Mouse (Mus musculus): ENCODE results near the gene Yars. TPM values are rescaled to one million over a fixed set of nuclear protein-coding genes. Genes with fewer than 3 reads are reported as not detected.

Gene Yars
- polyA plus RNA-seq, 1 experiment from 2014 or later: 102 TPM

- DNase-seq (ENCODE audit: low spot score) (no peak), ATAC-seq (ENCODE audit: low FRiP score) (no peak)
- Histone ChIP-seq H3K4me1 (replicated peaks; ENCODE audit: control insufficient read depth, insufficient read depth, low read length) (no peaks in the 10 kb centered on the region), H3K27ac (ENCODE audit: low read depth, low read length) (no peak overlapping the region), H3K27me3 (ENCODE audit: control insufficient read depth, insufficient read depth, low read length) (no peaks in the 10 kb centered on the region), H3K36me3 (ENCODE audit: control insufficient read depth, insufficient read depth, low read length) (no peaks in the 10 kb centered on the region), H3K9me3 (ENCODE audit: control insufficient read depth, low read length) (no peaks in the 10 kb centered on the region), H3K9ac (ENCODE audit: low read depth, low read length) (no peak overlapping the region), H3K4me3 (ENCODE audit: low read depth, low read length) (no peak overlapping the region), H3K4me2 (replicated peaks; ENCODE audit: low read depth, low read length) (no peak overlapping the region)
- 88% methylated on average over 1 of the region's 1 CpGs for WGBS
These were observed 17.0 kb upstream of the Yars start for GRCm38 (mm10) chr4:129172529-129172928.

DNA sequence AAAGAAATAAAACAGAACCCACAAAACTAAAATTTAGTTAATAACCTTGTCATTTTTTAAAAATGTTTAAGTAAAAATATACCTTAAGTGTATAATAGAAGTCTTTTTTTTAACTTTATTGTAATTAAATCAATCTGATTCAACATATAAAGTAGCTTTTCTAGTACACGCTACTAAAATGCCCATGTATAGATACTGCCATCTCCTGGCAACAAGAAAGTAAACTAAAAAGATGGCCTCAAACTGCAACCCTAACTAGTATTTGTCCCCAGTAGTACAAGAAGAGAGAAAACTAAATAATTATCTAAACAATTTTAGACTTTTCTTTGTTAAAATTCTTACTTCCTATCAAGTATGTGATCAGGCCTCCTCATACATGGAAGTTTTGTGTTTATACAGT is 10.0 kb upstream of the Yars start:
- DNase-seq (ENCODE audit: low spot score): no peak
- ATAC-seq (ENCODE audit: low FRiP score): no peak
- Histone ChIP-seq H3K36me3 (ENCODE audit: control insufficient read depth, insufficient read depth, low read length) (no peaks in the 10 kb centered on the region), H3K4me3 (ENCODE audit: low read depth, low read length) (no peak overlapping the region), H3K4me1 (replicated peaks; ENCODE audit: control insufficient read depth, insufficient read depth, low read length) (no peaks in the 10 kb centered on the region), H3K9me3 (ENCODE audit: control insufficient read depth, low read length) (no peaks in the 10 kb centered on the region), H3K9ac (ENCODE audit: low read depth, low read length) (no peak overlapping the region), H3K4me2 (replicated peaks; ENCODE audit: low read depth, low read length) (no peak overlapping the region), H3K27ac (ENCODE audit: low read depth, low read length) (no peak overlapping the region), H3K27me3 (ENCODE audit: control insufficient read depth, insufficient read depth, low read length) (no peaks in the 10 kb centered on the region)
- 78% methylated on average over 1 of the region's 1 CpGs for WGBS

- Histone ChIP-seq H3K27ac (ENCODE audit: low read depth, low read length) (no peak overlapping the region), H3K9ac (ENCODE audit: low read depth, low read length) (peak overlapping the region; percentile 81; the same call in 1 of the 2 replicates), H3K4me3 (ENCODE audit: low read depth, low read length) (peak overlapping the region; percentile 92), H3K9me3 (ENCODE audit: control insufficient read depth, low read length) (no peaks in the 10 kb centered on the region), H3K4me2 (replicated peaks; ENCODE audit: low read depth, low read length) (peak overlapping the region; percentile 85), H3K36me3 (ENCODE audit: control insufficient read depth, insufficient read depth, low read length) (no peaks in the 10 kb centered on the region), H3K4me1 (replicated peaks; ENCODE audit: control insufficient read depth, insufficient read depth, low read length) (no peaks in the 10 kb centered on the region), H3K27me3 (ENCODE audit: control insufficient read depth, insufficient read depth, low read length) (no peaks in the 10 kb centered on the region)
- DNase-seq (ENCODE audit: low spot score) (no peak), ATAC-seq (ENCODE audit: low FRiP score) (no peak)
- WGBS: 48% methylated on average over 5 of the region's 5 CpGs
These were observed 1.4 kb upstream of the Yars start for GRCm38 (mm10) chr4:129188041-129188659.

DNA sequence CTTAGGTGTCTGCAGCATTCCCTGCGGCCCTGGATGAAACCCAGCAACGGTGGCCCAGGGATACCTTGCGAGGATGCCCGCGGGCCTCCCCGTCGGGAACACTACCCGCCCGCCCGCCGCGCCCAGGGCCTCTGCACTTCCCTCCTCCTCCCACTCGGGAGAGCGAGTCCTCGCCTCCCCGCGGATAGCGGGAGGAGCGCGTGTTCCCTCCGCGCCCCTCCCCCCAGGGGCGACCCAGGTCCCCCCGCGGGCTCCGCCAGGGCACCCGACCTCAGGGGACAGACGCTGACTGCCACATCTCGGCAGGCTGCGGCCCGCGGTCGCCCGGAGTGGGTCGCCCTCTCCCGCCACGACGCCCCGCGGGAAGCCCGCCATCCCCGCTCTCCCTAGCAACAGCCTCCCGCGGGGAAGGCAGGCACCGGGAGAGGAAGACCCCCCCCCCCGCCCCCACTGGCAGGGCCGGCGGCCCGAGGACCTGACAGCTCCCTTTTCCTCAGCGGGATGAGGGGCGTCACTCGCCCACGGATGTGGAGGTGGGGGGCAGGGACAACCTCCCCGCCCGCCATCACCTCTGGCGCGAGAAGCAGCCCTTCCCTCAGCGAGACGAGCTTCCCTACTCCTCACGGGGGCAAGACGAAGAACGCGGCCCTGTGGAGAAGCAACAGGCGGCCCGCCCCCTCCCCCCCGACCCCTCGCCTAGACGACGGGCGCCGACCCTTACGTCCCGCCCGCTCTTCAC is 588 bp upstream of the Yars start:
- peak; percentile 84 for ATAC-seq (ENCODE audit: low FRiP score)
- DNase-seq (ENCODE audit: low spot score): peak; percentile 70
- peak overlapping the region; percentile 81 for H3K9ac ChIP-seq (ENCODE audit: low read depth, low read length)
- WGBS: under 1% methylated on average over 45 of the region's 74 CpGs
- H3K9me3 ChIP-seq (ENCODE audit: control insufficient read depth, low read length): no peaks in the 10 kb centered on the region
- no peaks in the 10 kb centered on the region for H3K4me1 ChIP-seq (replicated peaks; ENCODE audit: control insufficient read depth, insufficient read depth, low read length)
- no peaks in the 10 kb centered on the region for H3K27me3 ChIP-seq (ENCODE audit: control insufficient read depth, insufficient read depth, low read length)
- H3K36me3 ChIP-seq (ENCODE audit: control insufficient read depth, insufficient read depth, low read length): no peaks in the 10 kb centered on the region
- peak overlapping the region; percentile 92 for H3K4me3 ChIP-seq (ENCODE audit: low read depth, low read length)
- peak overlapping the region; percentile 90 for H3K27ac ChIP-seq (ENCODE audit: low read depth, low read length)
- peak overlapping the region; percentile 85 for H3K4me2 ChIP-seq (replicated peaks; ENCODE audit: low read depth, low read length)

DNA sequence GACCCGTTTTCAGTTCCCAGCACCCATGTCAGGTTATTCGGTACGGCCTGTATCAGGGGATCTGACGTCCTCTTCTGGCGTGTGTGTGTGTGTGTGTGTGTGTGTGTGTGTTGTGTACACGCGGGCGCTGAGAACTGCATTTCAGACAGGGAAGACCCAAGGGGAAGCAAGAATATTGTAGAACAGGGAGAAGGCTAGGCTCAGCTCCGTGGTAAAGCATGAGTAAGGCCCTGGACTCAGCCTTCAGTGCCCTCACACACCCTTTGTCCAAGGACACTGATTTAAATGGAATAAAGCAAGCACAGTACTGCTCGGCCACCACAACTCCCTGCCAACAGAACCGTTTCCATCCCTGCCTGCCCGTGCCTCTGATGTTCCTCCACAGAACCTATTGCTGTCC is 978 bp downstream of the Yars start:
- peak overlapping the region; percentile 77; the same call in 1 of the 2 replicates for H3K27ac ChIP-seq (ENCODE audit: low read depth, low read length)
- DNase-seq (ENCODE audit: low spot score) (no peak), ATAC-seq (ENCODE audit: low FRiP score) (no peak)
- no peaks in the 10 kb centered on the region for H3K27me3 ChIP-seq (ENCODE audit: control insufficient read depth, insufficient read depth, low read length)
- H3K9ac ChIP-seq (ENCODE audit: low read depth, low read length): peak overlapping the region; percentile 62
- no peaks in the 10 kb centered on the region for H3K4me1 ChIP-seq (replicated peaks; ENCODE audit: control insufficient read depth, insufficient read depth, low read length)
- peak overlapping the region; percentile 55 for H3K4me2 ChIP-seq (replicated peaks; ENCODE audit: low read depth, low read length)
- peak overlapping the region; percentile 92 for H3K4me3 ChIP-seq (ENCODE audit: low read depth, low read length)
- WGBS: 5% methylated on average over 12 of the region's 12 CpGs
- no peaks in the 10 kb centered on the region for H3K36me3 ChIP-seq (ENCODE audit: control insufficient read depth, insufficient read depth, low read length)
- no peaks in the 10 kb centered on the region for H3K9me3 ChIP-seq (ENCODE audit: control insufficient read depth, low read length)

GRCm38 (mm10) chr4:129191691-129192090 is 2.1 kb downstream of the Yars start:
- ATAC-seq (ENCODE audit: low FRiP score) (no peak), DNase-seq (ENCODE audit: low spot score) (no peak)
- Histone ChIP-seq H3K27me3 (ENCODE audit: control insufficient read depth, insufficient read depth, low read length) (no peaks in the 10 kb centered on the region), H3K4me2 (replicated peaks; ENCODE audit: low read depth, low read length) (no peak overlapping the region), H3K4me3 (ENCODE audit: low read depth, low read length) (no peak overlapping the region), H3K27ac (ENCODE audit: low read depth, low read length) (no peak overlapping the region), H3K9me3 (ENCODE audit: control insufficient read depth, low read length) (no peaks in the 10 kb centered on the region), H3K36me3 (ENCODE audit: control insufficient read depth, insufficient read depth, low read length) (0 out of 2 replicates have a peak, but pooled peaks cover 3% of the 10 kb centered on the region), H3K9ac (ENCODE audit: low read depth, low read length) (no peak overlapping the region), H3K4me1 (replicated peaks; ENCODE audit: control insufficient read depth, insufficient read depth, low read length) (no peaks in the 10 kb centered on the region)
- WGBS: 74% methylated on average over 5 of the region's 5 CpGs

GRCm38 (mm10) chr4:129194280-129194679 is 4.7 kb downstream of the Yars start:
- no peak overlapping the region for H3K27ac ChIP-seq (ENCODE audit: low read depth, low read length)
- DNase-seq (ENCODE audit: low spot score) (no peak), ATAC-seq (ENCODE audit: low FRiP score) (no peak)
- WGBS: 100% methylated on average over 1 of the region's 1 CpGs
- H3K4me3 ChIP-seq (ENCODE audit: low read depth, low read length): no peak overlapping the region
- H3K9ac ChIP-seq (ENCODE audit: low read depth, low read length): no peak overlapping the region
- no peaks in the 10 kb centered on the region for H3K4me1 ChIP-seq (replicated peaks; ENCODE audit: control insufficient read depth, insufficient read depth, low read length)
- no peak overlapping the region for H3K4me2 ChIP-seq (replicated peaks; ENCODE audit: low read depth, low read length)
- H3K9me3 ChIP-seq (ENCODE audit: control insufficient read depth, low read length): no peaks in the 10 kb centered on the region
- peaks cover 8% of the 10 kb centered on the region; the same call in 1 of the 2 replicates for H3K36me3 ChIP-seq (ENCODE audit: control insufficient read depth, insufficient read depth, low read length)
- no peaks in the 10 kb centered on the region for H3K27me3 ChIP-seq (ENCODE audit: control insufficient read depth, insufficient read depth, low read length)

DNA sequence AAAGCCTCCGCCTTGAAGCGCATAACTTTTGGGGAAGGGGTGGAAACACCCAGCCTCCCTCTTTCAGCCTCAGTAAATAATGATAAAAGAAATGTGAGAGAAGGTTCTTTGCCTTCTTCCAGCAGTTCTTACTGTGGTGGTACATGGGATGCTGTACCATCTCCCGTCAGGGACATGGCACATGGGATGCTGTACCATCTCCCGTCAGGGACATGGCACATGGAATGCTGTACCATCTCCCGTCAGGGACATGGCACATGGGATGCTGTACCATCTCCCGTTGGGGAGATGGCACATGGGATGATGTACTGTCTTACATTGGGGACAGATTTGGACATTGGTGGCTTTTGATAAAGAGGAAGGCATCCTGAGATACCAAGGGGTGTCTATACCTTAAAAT is 8.0 kb downstream of the Yars start:
- peaks cover 8% of the 10 kb centered on the region; the same call in 1 of the 2 replicates for H3K36me3 ChIP-seq (ENCODE audit: control insufficient read depth, insufficient read depth, low read length)
- 95% methylated on average over 6 of the region's 6 CpGs for whole genome bisulfite sequencing
- no peak for ATAC-seq (ENCODE audit: low FRiP score)

DNA sequence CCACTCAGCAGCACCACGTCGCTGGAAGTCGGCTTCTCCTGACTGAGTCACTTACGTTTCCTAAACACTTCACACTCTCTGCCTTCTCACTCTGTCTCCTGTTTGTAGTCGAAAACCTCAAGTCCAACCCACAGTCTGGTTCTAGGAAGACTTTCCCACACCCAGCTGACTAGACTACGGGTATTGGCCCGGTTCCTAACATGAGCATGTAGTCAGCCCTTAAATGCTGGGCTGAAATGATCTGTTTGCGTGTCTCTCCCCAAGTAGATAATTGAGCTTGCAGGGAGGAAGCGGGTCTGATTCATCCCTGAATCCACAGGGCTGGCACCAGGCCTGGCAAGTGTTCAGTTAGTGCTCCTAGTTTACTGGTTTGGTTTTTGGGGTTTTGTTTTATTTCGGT is 15.1 kb downstream of the Yars start:
- Histone ChIP-seq H3K9me3 (ENCODE audit: control insufficient read depth, low read length) (no peaks in the 10 kb centered on the region), H3K27ac (ENCODE audit: low read depth, low read length) (no peak overlapping the region), H3K4me1 (replicated peaks; ENCODE audit: control insufficient read depth, insufficient read depth, low read length) (no peaks in the 10 kb centered on the region), H3K4me3 (ENCODE audit: low read depth, low read length) (no peak overlapping the region), H3K36me3 (ENCODE audit: control insufficient read depth, insufficient read depth, low read length) (peaks cover 4% of the 10 kb centered on the region; the same call in 1 of the 2 replicates), H3K27me3 (ENCODE audit: control insufficient read depth, insufficient read depth, low read length) (no peaks in the 10 kb centered on the region), H3K9ac (ENCODE audit: low read depth, low read length) (no peak overlapping the region), H3K4me2 (replicated peaks; ENCODE audit: low read depth, low read length) (no peak overlapping the region)
- 97% methylated on average over 10 of the region's 10 CpGs for WGBS
- DNase-seq (ENCODE audit: low spot score): no peak
- no peak for ATAC-seq (ENCODE audit: low FRiP score)

More for the DNA sequence above, 8.0 kb downstream of the Yars start:
- no peaks in the 10 kb centered on the region for H3K4me1 ChIP-seq (replicated peaks; ENCODE audit: control insufficient read depth, insufficient read depth, low read length)
- H3K9me3 ChIP-seq (ENCODE audit: control insufficient read depth, low read length): no peaks in the 10 kb centered on the region
- no peak overlapping the region for H3K4me3 ChIP-seq (ENCODE audit: low read depth, low read length)
- H3K9ac ChIP-seq (ENCODE audit: low read depth, low read length): no peak overlapping the region
- no peak overlapping the region for H3K27ac ChIP-seq (ENCODE audit: low read depth, low read length)
- no peak for DNase-seq (ENCODE audit: low spot score)
- H3K4me2 ChIP-seq (replicated peaks; ENCODE audit: low read depth, low read length): no peak overlapping the region
- H3K27me3 ChIP-seq (ENCODE audit: control insufficient read depth, insufficient read depth, low read length): no peaks in the 10 kb centered on the region

Data from hindbrain, embryonic 11.5 days (tissue).